Mouse (Mus musculus) testis, adult 2 months (tissue): ENCODE results near the gene Stpg3.

ENCODE experiments used
- CTCF ChIP-seq: fragments of 200-500 bp; IDR thresholded peaks from 2 replicates; pipeline ENCODE4 v1.5.1; 2012; ENCODE audit warnings: low read depth, mild to moderate bottlenecking, inconsistent platforms, low read length, moderate library complexity; ENCODE audit not compliant: control insufficient read depth, insufficient read depth, insufficient replicate concordance
- POLR2A ChIP-seq: fragments of 200-500 bp; IDR thresholded peaks from 2 replicates; pipeline ENCODE4 v1.6.1; 2012; ENCODE audit warnings: low read depth, mild to moderate bottlenecking, inconsistent platforms, low read length, moderate library complexity; ENCODE audit not compliant: control insufficient read depth

GRCm38 (mm10) chr2:25195211-25196156 lies 19.0 kb downstream of the Stpg3 start:
- TF ChIP-seq POLR2A = no peak
- no peak for TF ChIP-seq CTCF
